Mouse (Mus musculus) hindbrain, embryonic 16.5 days (tissue): ENCODE measurements around the gene Dap. TPM values are rescaled to one million over a fixed set of nuclear protein-coding genes. Genes with fewer than 3 reads are reported as not detected.
A peak's percentile ranks its signal among the peaks of the same experiment; 100 is the strongest.

Experiments
- ATAC-seq: fragments of 200-750 bp; cut with Nextera tagmentation; 2 replicates; pipeline ENCODE4 v1.8.0; 2017; ENCODE audit warnings: moderate TSS enrichment, moderate library complexity
- H3K27ac ChIP-seq: fragments of 300-500 bp; sonication (generic); 2 replicates; pipeline ENCODE4 v1.5.1; 2014; ENCODE audit warnings: low read depth, mild to moderate bottlenecking, control low read depth, low read length, moderate library complexity
- H3K27me3 ChIP-seq: fragments of 300-500 bp; sonication (generic); replicated peaks from 2 replicates; pipeline ENCODE4 v1.6.1; 2014; ENCODE audit warnings: low read length; ENCODE audit not compliant: control insufficient read depth, insufficient read depth
- H3K36me3 ChIP-seq: fragments of 300-500 bp; sonication (generic); 2 replicates; pipeline ENCODE4 v1.6.1; 2014; ENCODE audit warnings: mild to moderate bottlenecking, low read length, moderate library complexity, mixed read lengths; ENCODE audit not compliant: control insufficient read depth, insufficient read depth
- H3K4me1 ChIP-seq: fragments of 300-500 bp; sonication (generic); 2 replicates; pipeline ENCODE4 v1.6.1; 2014; ENCODE audit warnings: low read depth, low read length; ENCODE audit not compliant: control insufficient read depth, insufficient read depth
- H3K4me2 ChIP-seq: fragments of 300-500 bp; sonication (generic); 2 replicates; pipeline ENCODE4 v1.6.1; 2014; ENCODE audit warnings: mild to moderate bottlenecking, low read length, control low read depth, moderate library complexity
- H3K4me3 ChIP-seq: fragments of 300-500 bp; sonication (generic); 2 replicates; pipeline ENCODE4 v1.5.1; 2014; ENCODE audit warnings: mild to moderate bottlenecking, low read length, control low read depth, moderate library complexity
- H3K9ac ChIP-seq: fragments of 300-500 bp; sonication (generic); 2 replicates; pipeline ENCODE4 v1.6.1; 2014; ENCODE audit warnings: low read depth, mild to moderate bottlenecking, control low read depth, low read length, moderate library complexity
- H3K9me3 ChIP-seq: fragments of 300-500 bp; sonication (generic); 2 replicates; pipeline ENCODE4 v1.6.1; 2014; ENCODE audit warnings: mild to moderate bottlenecking, low read length, moderate library complexity; ENCODE audit not compliant: control insufficient read depth
- WGBS: fragments of 180-500 bp; shearing (Covaris S2); extraction: QIAGEN DNeasy Blood & Tissue Kit; methylation state at CpG from one replicate; pipeline ENCODE4 v1.1.7; 2014; 5-methylcytosine and 5-hydroxymethylcytosine counted together
- polyA plus RNA-seq: library from polyadenylated mRNA; unstranded; fragments of >200 nt; fragmentation: Nextera tagmentation; extraction: Ambion mirVana; gene quantifications from 2 replicates; pipeline ENCODE4 v1.2.1, GENCODE M21; 2015

The Dap gene
- polyA plus RNA-seq, 1 experiment from 2014 or later = 20.9 TPM

DNA sequence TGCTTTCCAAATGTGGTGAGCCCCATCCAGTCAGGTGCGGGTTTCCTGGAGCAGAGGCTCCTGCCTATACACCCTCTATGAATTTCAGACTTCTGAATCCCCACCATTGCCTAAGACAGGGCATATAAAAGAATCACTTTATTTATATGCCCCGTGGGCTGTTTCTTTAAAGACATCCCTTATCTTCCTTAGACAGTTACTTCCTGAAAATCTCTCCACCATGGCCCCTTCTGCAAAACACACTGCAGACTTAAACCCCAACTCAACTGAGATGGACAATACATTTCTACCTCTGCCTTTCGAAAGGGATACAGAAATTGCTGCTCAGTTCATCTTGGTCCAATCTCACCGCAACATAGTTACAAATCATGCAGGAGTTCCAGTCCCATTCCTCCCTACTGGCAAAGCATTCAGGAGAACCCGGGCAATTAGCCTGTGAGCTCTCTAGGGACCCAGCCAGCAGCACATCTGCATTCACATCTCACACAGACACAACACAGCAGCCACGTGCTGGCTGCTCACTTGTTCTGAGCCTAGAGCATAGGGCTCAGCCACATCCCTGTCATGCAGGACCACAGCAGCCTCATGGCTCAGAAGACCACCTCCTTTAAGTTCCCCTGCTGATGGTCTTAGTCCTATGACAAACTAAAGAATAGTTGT lies 75.3 kb downstream of the Dap start:
- 54% methylated on average over 6 of the region's 6 CpGs for WGBS
- Histone ChIP-seq H3K27ac (no peak overlapping the region), H3K9me3 (no peaks in the 10 kb centered on the region), H3K4me3 (no peak overlapping the region), H3K27me3 (no peaks in the 10 kb centered on the region), H3K4me2 (no peak overlapping the region), H3K4me1 (peaks cover 11% of the 10 kb centered on the region), H3K36me3 (no peaks in the 10 kb centered on the region), H3K9ac (no peak overlapping the region)
- no peak for ATAC-seq

GRCm38 (mm10) chr15:31302293-31302990 lies 78.3 kb downstream of the Dap start:
- Histone ChIP-seq H3K4me1 (peaks cover 8% of the 10 kb centered on the region), H3K27ac (no peak overlapping the region), H3K36me3 (no peaks in the 10 kb centered on the region), H3K27me3 (no peaks in the 10 kb centered on the region), H3K9ac (no peak overlapping the region), H3K9me3 (no peaks in the 10 kb centered on the region), H3K4me3 (no peak overlapping the region), H3K4me2 (no peak overlapping the region)
- WGBS = 70% methylated on average over 12 of the region's 12 CpGs
- ATAC-seq = no peak

DNA sequence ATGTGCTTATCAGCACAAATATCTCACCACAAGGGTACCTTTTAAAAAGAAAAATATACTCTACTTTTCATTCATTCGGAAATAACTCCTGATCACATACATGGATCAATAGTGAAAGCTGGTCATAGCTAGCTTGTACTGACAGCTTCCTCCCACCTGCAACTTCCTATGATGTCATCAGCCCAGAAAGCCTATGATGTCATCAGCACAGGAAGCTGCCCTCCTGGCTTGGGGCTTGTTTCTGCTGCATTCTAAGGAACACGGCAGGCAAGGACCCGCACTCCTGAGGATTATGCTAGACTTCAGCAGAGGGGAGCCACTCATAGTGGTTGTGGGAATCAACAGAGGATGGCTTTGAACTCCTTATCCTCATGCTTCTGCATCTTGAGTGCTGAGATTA lies 80.2 kb downstream of the Dap start:
- H3K4me3 ChIP-seq = no peak overlapping the region
- no peak overlapping the region for H3K4me2 ChIP-seq
- peaks cover 3% of the 10 kb centered on the region; the same call in 1 of the 2 replicates for H3K9me3 ChIP-seq
- 89% methylated on average over 3 of the region's 3 CpGs for WGBS
- peaks cover 4% of the 10 kb centered on the region for H3K4me1 ChIP-seq
- H3K27ac ChIP-seq = no peak overlapping the region
- H3K9ac ChIP-seq = no peak overlapping the region
- H3K36me3 ChIP-seq = no peaks in the 10 kb centered on the region
- no peak for ATAC-seq
- H3K27me3 ChIP-seq = no peaks in the 10 kb centered on the region

- H3K4me3 ChIP-seq = no peak overlapping the region
- H3K9ac ChIP-seq = no peak overlapping the region
- no peak for ATAC-seq
- 43% methylated on average over 6 of the region's 6 CpGs for WGBS
- H3K4me2 ChIP-seq = no peak overlapping the region
- H3K36me3 ChIP-seq = no peaks in the 10 kb centered on the region
- peaks cover 3% of the 10 kb centered on the region; the same call in 1 of the 2 replicates for H3K9me3 ChIP-seq
- no peak overlapping the region for H3K27ac ChIP-seq
- no peaks in the 10 kb centered on the region for H3K4me1 ChIP-seq
- H3K27me3 ChIP-seq = no peaks in the 10 kb centered on the region
Observed at GRCm38 (mm10) chr15:31305181-31305580, 81.1 kb downstream of the Dap start.

DNA sequence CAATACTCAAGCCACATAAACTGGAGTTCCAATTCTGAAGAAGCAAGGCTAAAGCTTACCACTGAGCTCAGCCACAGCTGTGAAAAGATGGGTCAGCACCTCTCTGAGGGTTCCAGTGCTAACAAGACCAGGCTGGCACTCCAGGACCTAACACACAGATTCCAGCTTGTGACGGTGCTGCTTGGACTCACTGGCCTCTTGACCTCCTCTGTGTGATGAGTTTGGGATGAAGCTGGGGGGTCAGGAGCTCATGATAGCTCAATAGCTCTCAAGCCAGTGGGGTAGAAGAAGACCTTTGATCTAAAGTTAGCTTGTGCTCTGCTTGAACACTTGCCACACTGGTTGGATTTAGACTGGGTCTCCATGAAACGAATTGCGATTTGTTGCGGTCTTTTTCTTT lies 82.6 kb downstream of the Dap start:
- Histone ChIP-seq H3K27me3 (no peaks in the 10 kb centered on the region), H3K4me1 (no peaks in the 10 kb centered on the region), H3K4me2 (no peak overlapping the region), H3K9ac (no peak overlapping the region), H3K36me3 (no peaks in the 10 kb centered on the region), H3K4me3 (no peak overlapping the region), H3K9me3 (peaks cover 3% of the 10 kb centered on the region; the same call in 1 of the 2 replicates), H3K27ac (no peak overlapping the region)
- WGBS = 82% methylated on average over 4 of the region's 4 CpGs
- ATAC-seq = no peak

DNA sequence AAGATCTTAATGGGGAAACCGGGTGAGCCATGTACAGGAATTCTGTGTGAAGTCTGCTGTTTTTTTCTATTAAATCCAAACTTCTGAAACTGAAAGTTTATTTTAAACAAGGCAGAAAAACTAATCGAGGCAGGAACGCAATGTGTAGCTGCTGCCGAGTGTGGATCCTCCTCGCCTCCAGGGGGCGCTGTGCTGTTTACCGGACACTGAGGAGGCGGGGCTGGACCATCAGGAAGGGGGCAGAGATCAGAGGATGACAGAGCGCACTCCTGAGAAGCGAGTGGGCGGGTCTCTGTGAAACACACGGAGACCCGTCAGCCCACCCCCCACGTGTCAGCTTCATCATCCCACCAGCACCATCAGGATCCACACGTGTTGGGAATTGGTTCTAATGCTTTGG lies 85.4 kb downstream of the Dap start:
- Histone ChIP-seq H3K27ac (no peak overlapping the region), H3K9ac (no peak overlapping the region), H3K4me1 (no peaks in the 10 kb centered on the region), H3K4me3 (no peak overlapping the region), H3K9me3 (peaks cover 3% of the 10 kb centered on the region; the same call in 1 of the 2 replicates), H3K36me3 (no peaks in the 10 kb centered on the region), H3K4me2 (no peak overlapping the region), H3K27me3 (no peaks in the 10 kb centered on the region)
- WGBS = 68% methylated on average over 15 of the region's 15 CpGs
- no peak for ATAC-seq

- Histone ChIP-seq H3K4me3 (no peak overlapping the region), H3K27me3 (no peaks in the 10 kb centered on the region), H3K27ac (no peak overlapping the region), H3K4me2 (no peak overlapping the region), H3K4me1 (no peaks in the 10 kb centered on the region), H3K9me3 (peaks cover 3% of the 10 kb centered on the region; the same call in 1 of the 2 replicates), H3K9ac (no peak overlapping the region), H3K36me3 (no peaks in the 10 kb centered on the region)
- no peak for ATAC-seq
- WGBS = 75% methylated on average over 2 of the region's 2 CpGs
Observed at GRCm38 (mm10) chr15:31312001-31312400, 87.9 kb downstream of the Dap start.

GRCm38 (mm10) chr15:31315630-31316231 lies 91.6 kb downstream of the Dap start:
- WGBS = 4% methylated on average over 5 of the region's 5 CpGs
- no peaks in the 10 kb centered on the region for H3K4me1 ChIP-seq
- no peaks in the 10 kb centered on the region for H3K9me3 ChIP-seq
- H3K27ac ChIP-seq = no peak overlapping the region
- no peak overlapping the region for H3K4me2 ChIP-seq
- H3K36me3 ChIP-seq = no peaks in the 10 kb centered on the region
- no peaks in the 10 kb centered on the region for H3K27me3 ChIP-seq
- ATAC-seq = peak; percentile 92
- no peak overlapping the region for H3K9ac ChIP-seq
- no peak overlapping the region for H3K4me3 ChIP-seq

DNA sequence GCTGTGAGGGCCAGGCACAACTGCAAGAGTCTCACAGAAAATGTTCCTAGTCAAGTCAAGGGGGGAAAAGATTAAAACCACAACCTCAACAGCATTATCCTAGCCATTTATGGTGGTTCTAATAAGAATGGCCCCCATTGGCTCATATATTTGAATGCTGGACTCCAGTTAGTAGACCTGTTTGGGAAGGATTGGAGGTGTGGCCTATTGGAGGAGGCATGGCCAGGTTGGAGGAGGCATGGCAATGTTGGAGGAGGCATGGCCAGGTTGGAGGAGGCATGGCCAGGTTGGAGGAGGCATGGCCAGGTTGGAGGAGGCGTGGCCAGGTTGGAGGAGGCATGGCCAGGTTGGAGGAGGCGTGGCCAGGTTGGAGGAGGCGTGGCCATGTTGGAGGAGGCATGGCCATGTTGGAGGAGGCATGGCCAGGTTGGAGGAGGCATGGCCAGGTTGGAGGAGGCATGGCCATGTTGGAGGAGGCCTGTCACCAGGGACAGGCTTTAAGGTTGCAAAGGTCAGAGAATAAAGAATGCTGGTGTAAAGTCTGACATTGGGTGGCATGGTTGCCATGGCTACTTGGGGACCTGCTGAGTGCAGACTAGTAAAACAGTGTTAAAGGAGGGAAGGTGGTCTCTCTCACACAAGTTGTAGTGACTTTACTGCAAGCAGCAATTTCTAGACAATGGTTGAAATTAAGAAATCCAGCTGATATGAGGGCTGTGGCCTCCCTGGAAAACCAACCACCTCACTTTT lies 93.1 kb downstream of the Dap start:
- Histone ChIP-seq H3K4me3 (no peak overlapping the region), H3K9me3 (no peaks in the 10 kb centered on the region), H3K27ac (no peak overlapping the region), H3K36me3 (no peaks in the 10 kb centered on the region), H3K9ac (no peak overlapping the region), H3K4me2 (no peak overlapping the region), H3K27me3 (no peaks in the 10 kb centered on the region), H3K4me1 (no peaks in the 10 kb centered on the region)
- ATAC-seq = no peak
- WGBS = 93% methylated on average over 3 of the region's 3 CpGs
